Mouse (Mus musculus) testis, postnatal 10 days (tissue): ENCODE results near the gene Flvcr2.
"Not testable (repeated sequence)": the region's sequence is repeated elsewhere in the genome, so short reads cannot be mapped to it uniquely, and the experiment has no call there.

ENCODE experiments used
- DNase-seq: peaks from one replicate; pipeline ENCODE4 v3.0.0; 2021; ENCODE audit warnings: low spot score

Gene Flvcr2

GRCm38 (mm10) chr12:85745827-85746695, at the start of gene Flvcr2:
Gene Flvcr2 (plus strand): TSS chr12:85746539.
- DNase-seq: peak; percentile 88

- not testable (repeated sequence) for DNase-seq
Observed at GRCm38 (mm10) chr12:85698179-85698578, 48.2 kb upstream of the Flvcr2 start.

- no peak for DNase-seq
Observed at GRCm38 (mm10) chr12:85700191-85700841, 46.0 kb upstream of the Flvcr2 start.

GRCm38 (mm10) chr12:85700842-85701223, 45.5 kb upstream of the Flvcr2 start:
- no peak for DNase-seq

GRCm38 (mm10) chr12:85702166-85703055, 43.9 kb upstream of the Flvcr2 start:
- no peak for DNase-seq

- DNase-seq: no peak
Observed at GRCm38 (mm10) chr12:85703507-85703906, 42.8 kb upstream of the Flvcr2 start.

- DNase-seq: no peak
Observed at GRCm38 (mm10) chr12:85704566-85704965, 41.8 kb upstream of the Flvcr2 start.

GRCm38 (mm10) chr12:85705002-85705830, 41.1 kb upstream of the Flvcr2 start:
- DNase-seq: peak; percentile 85

- no peak for DNase-seq
Observed at GRCm38 (mm10) chr12:85705831-85706530, 40.4 kb upstream of the Flvcr2 start.

- DNase-seq: no peak
Observed at GRCm38 (mm10) chr12:85706906-85707305, 39.4 kb upstream of the Flvcr2 start.

GRCm38 (mm10) chr12:85707391-85707790, 38.9 kb upstream of the Flvcr2 start:
- DNase-seq: no peak

GRCm38 (mm10) chr12:85708556-85708955, 37.8 kb upstream of the Flvcr2 start:
- DNase-seq: no peak

GRCm38 (mm10) chr12:85710695-85711094, 35.6 kb upstream of the Flvcr2 start:
- no peak for DNase-seq

GRCm38 (mm10) chr12:85712587-85712986, 33.8 kb upstream of the Flvcr2 start:
- no peak for DNase-seq

- DNase-seq: no peak
Observed at GRCm38 (mm10) chr12:85714126-85714525, 32.2 kb upstream of the Flvcr2 start.

- DNase-seq: no peak
Observed at GRCm38 (mm10) chr12:85725306-85725705, 21.0 kb upstream of the Flvcr2 start.

- no peak for DNase-seq
Observed at GRCm38 (mm10) chr12:85726729-85727397, 19.5 kb upstream of the Flvcr2 start.

- DNase-seq: no peak
Observed at GRCm38 (mm10) chr12:85728181-85728580, 18.2 kb upstream of the Flvcr2 start.

GRCm38 (mm10) chr12:85729022-85729944, 17.1 kb upstream of the Flvcr2 start:
- DNase-seq: peak; percentile 84
